Mouse (Mus musculus): ENCODE results near the gene Retn. TPM values are rescaled to one million over a fixed set of nuclear protein-coding genes. Genes with fewer than 3 reads are reported as not detected.
A peak's percentile ranks its signal among the peaks of the same experiment; 100 is the strongest.

Retn gene
- polyA plus RNA-seq, 1 experiment from 2014 or later: not detected

DNA sequence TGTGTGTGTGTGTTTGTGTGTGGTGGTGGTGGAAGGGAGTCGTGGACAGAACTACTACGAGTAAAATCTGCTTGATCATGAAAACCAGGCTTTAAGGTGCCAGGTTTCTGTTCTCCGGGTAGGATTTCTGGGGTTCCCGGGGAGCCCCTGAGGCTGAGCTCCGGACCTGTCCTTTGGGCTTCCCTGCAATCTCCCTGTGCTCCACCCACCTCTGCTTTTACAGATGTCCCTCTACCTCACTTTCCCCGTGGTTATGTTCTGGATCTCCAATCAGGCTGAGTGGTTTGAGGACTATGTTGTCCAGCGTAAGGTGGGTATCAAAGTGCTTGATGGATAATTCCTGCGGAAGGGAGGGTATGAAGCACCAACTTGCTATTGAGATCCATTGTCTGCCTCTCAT lies 33.5 kb upstream of the Retn start:
- no peaks in the 10 kb centered on the region for H3K27me3 ChIP-seq (replicated peaks; ENCODE audit: control insufficient read depth, insufficient read depth, low read length)
- 60% methylated on average over 8 of the region's 8 CpGs for WGBS
- no peak for TF ChIP-seq CTCF (IDR thresholded peaks at IDR 0.05; ENCODE audit: low read depth)

DNA sequence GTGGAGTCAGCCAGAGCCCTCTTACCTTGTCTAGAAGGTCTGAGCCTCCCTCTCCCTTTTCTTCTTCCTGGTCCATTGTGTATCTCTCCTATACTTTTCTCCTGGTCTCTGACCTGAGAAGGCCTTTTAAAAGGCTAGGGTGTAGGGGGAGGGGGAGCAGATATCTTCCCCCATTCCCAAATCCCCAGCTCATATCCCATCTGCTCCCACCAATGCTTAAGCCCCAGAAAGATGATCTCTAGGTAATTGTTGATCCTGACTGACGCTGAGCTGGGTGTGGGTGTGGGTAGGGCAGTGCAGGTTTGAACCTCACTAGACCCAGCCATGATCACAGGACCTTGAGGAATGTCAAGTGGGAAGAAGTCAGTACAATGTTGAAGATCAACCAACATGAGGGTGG lies 30.1 kb upstream of the Retn start, which contains the start of gene Pcp2:
Gene Pcp2 (minus strand): TSS at position 101 of the 400 bp plus-strand sequence.
- WGBS: 64% methylated on average over 1 of the region's 1 CpGs
- Histone ChIP-seq H3K9me3 (ENCODE audit: control insufficient read depth) (no peaks in the 10 kb centered on the region), H3K4me1 (replicated peaks; ENCODE audit: control insufficient read depth, insufficient read depth, low read length) (peaks cover 3% of the 10 kb centered on the region), H3K27me3 (replicated peaks; ENCODE audit: control insufficient read depth, insufficient read depth, low read length) (no peaks in the 10 kb centered on the region), H3K36me3 (ENCODE audit: control insufficient read depth, insufficient read depth) (no peaks in the 10 kb centered on the region; the same call in 1 of the 2 replicates), H3K27ac (ENCODE audit: low read depth, low read length) (no peak within 1 kb of the TSS), H3K4me3 (ENCODE audit: low read depth, low read length) (no peak within 1 kb of the TSS), H3K9ac (ENCODE audit: low read depth, low read length) (no peak within 1 kb of the TSS), H3K4me2 (replicated peaks; ENCODE audit: low read depth) (no peak within 1 kb of the TSS)
- ATAC-seq: no peak
- no peak for TF ChIP-seq CTCF (IDR thresholded peaks at IDR 0.05; ENCODE audit: low read depth)

More for the DNA sequence above, 33.5 kb upstream of the Retn start:
- H3K27ac ChIP-seq (ENCODE audit: low read depth, low read length): no peak overlapping the region
- no peaks in the 10 kb centered on the region for H3K9me3 ChIP-seq (ENCODE audit: control insufficient read depth)
- no peak for ATAC-seq
- H3K9ac ChIP-seq (ENCODE audit: low read depth, low read length): 0 out of 2 replicates have a peak overlapping the region, but pooled peaks have one; percentile 68
- peaks cover 6% of the 10 kb centered on the region for H3K4me1 ChIP-seq (replicated peaks; ENCODE audit: control insufficient read depth, insufficient read depth, low read length)
- peak overlapping the region; percentile 92 for H3K4me3 ChIP-seq (ENCODE audit: low read depth, low read length)
- H3K36me3 ChIP-seq (ENCODE audit: control insufficient read depth, insufficient read depth): peaks cover 17% of the 10 kb centered on the region
- peak overlapping the region; percentile 89 for H3K4me2 ChIP-seq (replicated peaks; ENCODE audit: low read depth)

DNA sequence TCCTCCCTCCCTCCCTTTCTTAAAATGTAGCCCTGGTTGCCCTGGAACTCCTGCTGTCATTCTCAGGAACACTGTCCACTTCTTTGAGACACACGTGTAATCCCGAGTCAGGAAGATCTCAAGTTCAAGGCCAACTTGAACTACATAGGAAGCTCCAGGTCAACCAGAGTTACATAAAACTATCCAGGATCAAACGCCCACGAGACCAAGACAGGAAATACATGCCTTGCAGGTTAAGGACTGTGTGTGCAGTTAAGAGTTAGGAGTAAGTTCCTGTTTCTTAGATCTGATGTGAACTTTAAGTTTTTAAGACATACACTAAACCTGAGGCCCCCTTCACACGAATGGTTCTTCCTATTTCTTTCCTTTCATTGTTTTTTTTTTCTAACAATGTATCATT lies 28.6 kb upstream of the Retn start:
- H3K27me3 ChIP-seq (replicated peaks; ENCODE audit: control insufficient read depth, insufficient read depth, low read length): no peaks in the 10 kb centered on the region
- no peak overlapping the region for H3K27ac ChIP-seq (ENCODE audit: low read depth, low read length)
- ATAC-seq: no peak
- H3K4me1 ChIP-seq (replicated peaks; ENCODE audit: control insufficient read depth, insufficient read depth, low read length): peaks cover 3% of the 10 kb centered on the region
- no peaks in the 10 kb centered on the region for H3K9me3 ChIP-seq (ENCODE audit: control insufficient read depth)
- 60% methylated on average over 5 of the region's 5 CpGs for WGBS
- TF ChIP-seq CTCF (IDR thresholded peaks at IDR 0.05; ENCODE audit: low read depth): no peak
- H3K4me3 ChIP-seq (ENCODE audit: low read depth, low read length): no peak overlapping the region
- no peak overlapping the region for H3K9ac ChIP-seq (ENCODE audit: low read depth, low read length)
- no peaks in the 10 kb centered on the region; the same call in 1 of the 2 replicates for H3K36me3 ChIP-seq (ENCODE audit: control insufficient read depth, insufficient read depth)
- no peak overlapping the region for H3K4me2 ChIP-seq (replicated peaks; ENCODE audit: low read depth)

- Histone ChIP-seq H3K9me3 (ENCODE audit: control insufficient read depth) (no peaks in the 10 kb centered on the region), H3K9ac (ENCODE audit: low read depth, low read length) (no peak overlapping the region), H3K4me1 (replicated peaks; ENCODE audit: control insufficient read depth, insufficient read depth, low read length) (no peaks in the 10 kb centered on the region; the same call in 1 of the 2 replicates), H3K36me3 (ENCODE audit: control insufficient read depth, insufficient read depth) (no peaks in the 10 kb centered on the region; the same call in 1 of the 2 replicates), H3K4me3 (ENCODE audit: low read depth, low read length) (no peak overlapping the region), H3K27ac (ENCODE audit: low read depth, low read length) (no peak overlapping the region), H3K27me3 (replicated peaks; ENCODE audit: control insufficient read depth, insufficient read depth, low read length) (no peaks in the 10 kb centered on the region), H3K4me2 (replicated peaks; ENCODE audit: low read depth) (no peak overlapping the region)
- ATAC-seq: peak; percentile 32; the same call in 1 of the 2 replicates
- 23% methylated on average over 5 of the region's 5 CpGs for WGBS
- peak; percentile 72 for TF ChIP-seq CTCF (IDR thresholded peaks at IDR 0.05; ENCODE audit: low read depth)
Observed at GRCm38 (mm10) chr8:3628014-3628413, 27.6 kb upstream of the Retn start.

- Histone ChIP-seq H3K9ac (ENCODE audit: low read depth, low read length) (peak within 1 kb of the TSS; percentile 85), H3K27ac (ENCODE audit: low read depth, low read length) (peak within 1 kb of the TSS; percentile 84), H3K9me3 (ENCODE audit: control insufficient read depth) (no peaks in the 10 kb centered on the region), H3K36me3 (ENCODE audit: control insufficient read depth, insufficient read depth) (peaks cover 22% of the 10 kb centered on the region), H3K4me2 (replicated peaks; ENCODE audit: low read depth) (peak within 1 kb of the TSS; percentile 78), H3K27me3 (replicated peaks; ENCODE audit: control insufficient read depth, insufficient read depth, low read length) (no peaks in the 10 kb centered on the region), H3K4me1 (replicated peaks; ENCODE audit: control insufficient read depth, insufficient read depth, low read length) (no peaks in the 10 kb centered on the region; the same call in 1 of the 2 replicates), H3K4me3 (ENCODE audit: low read depth, low read length) (peak within 1 kb of the TSS; percentile 81)
- ATAC-seq: peak; percentile 92
- TF ChIP-seq CTCF (IDR thresholded peaks at IDR 0.05; ENCODE audit: low read depth): 0 out of 2 replicates have a peak, but pooled peaks have one; percentile 9
- WGBS: 4% methylated on average over 47 of the region's 47 CpGs
Observed at GRCm38 (mm10) chr8:3630647-3631477, 24.7 kb upstream of the Retn start, which contains the start of gene Stxbp2. TSS of gene Stxbp2 (plus strand) at chr8:3630955.

DNA sequence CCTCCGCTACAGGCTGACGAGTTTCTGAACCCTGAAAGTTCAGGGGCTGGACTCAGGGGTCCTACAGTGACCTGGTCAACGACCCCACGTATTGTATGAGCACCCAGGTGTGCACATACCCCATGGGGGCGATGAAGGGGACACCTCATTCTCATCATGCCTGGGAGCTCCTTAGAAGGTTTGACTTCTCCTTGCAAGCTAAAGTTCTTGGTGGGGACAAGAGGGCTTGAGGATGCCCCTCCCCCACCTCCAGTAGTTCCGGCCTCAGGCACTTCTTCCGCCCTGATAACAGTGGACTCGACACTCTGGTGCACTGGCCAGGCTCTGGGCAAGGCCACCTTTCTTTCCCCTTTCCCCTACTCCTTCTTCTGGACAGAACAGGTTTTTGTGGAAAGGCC lies 24.1 kb upstream of the Retn start:
- Histone ChIP-seq H3K4me3 (ENCODE audit: low read depth, low read length) (peak overlapping the region; percentile 81), H3K9ac (ENCODE audit: low read depth, low read length) (peak overlapping the region; percentile 85), H3K4me2 (replicated peaks; ENCODE audit: low read depth) (peak overlapping the region; percentile 78), H3K27ac (ENCODE audit: low read depth, low read length) (peak overlapping the region; percentile 84), H3K27me3 (replicated peaks; ENCODE audit: control insufficient read depth, insufficient read depth, low read length) (no peaks in the 10 kb centered on the region), H3K9me3 (ENCODE audit: control insufficient read depth) (no peaks in the 10 kb centered on the region), H3K36me3 (ENCODE audit: control insufficient read depth, insufficient read depth) (peaks cover 28% of the 10 kb centered on the region), H3K4me1 (replicated peaks; ENCODE audit: control insufficient read depth, insufficient read depth, low read length) (no peaks in the 10 kb centered on the region; the same call in 1 of the 2 replicates)
- TF ChIP-seq CTCF (IDR thresholded peaks at IDR 0.05; ENCODE audit: low read depth): no peak
- WGBS: 8% methylated on average over 8 of the region's 8 CpGs
- ATAC-seq: peak; percentile 39

Measured in intestine, postnatal 0 days (tissue).